Mouse (Mus musculus): ENCODE measurements around the gene Nos3. TPM values are rescaled to one million over a fixed set of nuclear protein-coding genes. Genes with fewer than 3 reads are reported as not detected.
"Not testable (repeated sequence)": the region's sequence is repeated elsewhere in the genome, so short reads cannot be mapped to it uniquely, and the experiment has no call there.

Nos3 gene
- total RNA-seq, 4 experiments from 2014 or later, result 21.4 to 26.9 (median 23.8) TPM

- DNase-seq (ENCODE audit: low spot score), result no peak
These were observed 10.2 kb downstream of the Nos3 start for GRCm38 (mm10) chr5:24374666-24375328.

- no peak for DNase-seq (ENCODE audit: low spot score)
These were observed 14.1 kb downstream of the Nos3 start for GRCm38 (mm10) chr5:24378700-24379099.

DNA sequence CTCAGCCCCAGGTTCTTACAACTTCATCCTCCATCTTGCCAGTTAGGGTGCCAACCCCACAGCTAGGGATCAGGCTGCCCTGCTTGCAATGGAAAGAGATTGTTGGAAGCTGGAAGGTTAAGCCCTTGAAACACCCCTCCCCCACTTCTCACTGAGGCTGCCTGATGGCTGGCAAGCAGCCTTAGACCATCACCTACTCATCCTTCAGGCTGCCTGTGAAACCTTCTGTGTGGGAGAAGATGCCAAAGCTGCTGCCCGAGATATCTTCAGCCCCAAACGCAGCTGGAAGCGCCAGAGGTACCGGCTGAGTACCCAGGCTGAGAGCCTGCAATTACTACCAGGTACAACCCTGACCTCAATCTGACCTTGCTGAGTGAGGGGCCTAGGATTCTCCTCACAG is 14.9 kb downstream of the Nos3 start:
- DNase-seq (ENCODE audit: low spot score), result no peak

DNA sequence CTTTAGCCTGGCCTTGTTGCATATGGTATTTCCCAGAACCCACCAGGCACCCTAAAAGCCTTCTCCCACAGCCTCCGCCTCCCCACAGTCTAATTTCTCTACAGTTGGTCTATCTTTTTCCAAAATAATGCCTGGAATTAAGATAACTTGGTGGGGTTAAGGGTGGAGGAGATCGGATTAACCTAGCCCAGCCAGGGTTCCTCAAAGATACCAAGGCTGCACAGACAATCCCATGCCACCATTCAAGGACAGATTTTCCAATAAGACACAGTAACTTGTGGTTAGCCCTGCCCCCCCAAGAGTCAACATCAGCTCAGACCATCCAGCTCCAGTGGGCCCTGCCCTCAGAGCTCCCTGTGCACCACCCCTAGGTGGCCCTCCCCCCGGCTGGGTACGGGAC is 15.9 kb downstream of the Nos3 start:
- no peak for DNase-seq (ENCODE audit: low spot score)

- no peak for DNase-seq (ENCODE audit: low spot score)
These were observed 16.9 kb downstream of the Nos3 start for GRCm38 (mm10) chr5:24381486-24381885.

DNA sequence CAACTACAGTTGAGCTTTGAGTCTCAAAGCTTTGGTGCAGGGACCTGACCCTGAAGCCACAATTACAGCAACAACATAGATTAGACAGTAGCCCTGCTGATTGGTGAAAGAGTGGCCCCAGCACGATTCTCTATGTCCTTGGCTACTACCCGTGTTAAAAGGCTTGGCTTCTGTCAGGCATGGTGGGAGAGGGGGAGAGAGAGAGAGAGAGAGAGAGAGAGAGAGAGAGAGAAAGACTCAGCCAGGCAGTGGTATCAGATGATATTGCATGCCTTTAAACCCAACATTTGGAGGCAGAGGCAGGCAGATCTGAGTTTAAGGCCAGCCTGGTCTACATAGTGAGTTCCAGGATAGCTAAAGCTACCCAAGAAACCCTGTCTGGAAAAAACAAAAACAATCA is 17.4 kb downstream of the Nos3 start:
- no peak for DNase-seq (ENCODE audit: low spot score)

DNA sequence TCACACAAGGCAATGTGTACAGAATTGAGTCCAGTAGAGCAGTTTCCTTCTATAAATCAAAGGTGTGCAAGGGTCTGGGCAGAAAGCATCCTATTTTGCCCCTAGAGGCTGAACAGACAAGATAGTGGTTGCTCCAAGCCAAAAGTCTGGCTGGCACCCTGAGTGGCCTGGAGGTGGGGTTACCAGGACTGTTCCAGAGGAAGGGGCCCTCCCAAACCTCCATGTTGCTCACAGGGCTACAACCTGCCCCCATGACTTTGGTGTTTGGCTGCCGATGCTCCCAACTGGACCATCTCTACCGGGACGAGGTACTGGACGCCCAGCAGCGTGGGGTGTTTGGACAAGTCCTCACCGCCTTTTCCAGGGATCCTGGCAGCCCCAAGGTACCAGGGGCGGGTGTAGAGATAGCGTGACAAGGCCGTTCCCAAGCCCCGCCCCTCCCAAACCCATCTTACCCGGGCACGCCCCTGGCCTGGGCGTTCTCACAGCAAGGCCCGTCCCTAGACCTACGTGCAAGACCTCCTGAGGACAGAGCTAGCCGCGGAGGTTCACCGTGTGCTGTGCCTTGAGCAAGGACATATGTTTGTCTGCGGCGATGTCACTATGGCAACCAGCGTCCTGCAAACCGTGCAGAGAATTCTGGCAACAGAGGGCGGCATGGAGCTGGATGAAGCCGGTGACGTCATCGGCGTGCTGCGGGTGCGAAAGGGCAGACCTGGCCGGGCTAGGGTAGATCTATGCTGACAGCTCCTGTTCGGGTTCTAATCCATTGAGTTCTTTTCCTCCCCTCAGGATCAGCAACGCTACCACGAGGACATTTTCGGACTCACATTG is 18.6 kb downstream of the Nos3 start:
- peak; percentile 87 for DNase-seq (ENCODE audit: low spot score)

GRCm38 (mm10) chr5:24384407-24384806 is 19.8 kb downstream of the Nos3 start:
- DNase-seq (ENCODE audit: low spot score), result peak; percentile 82

DNA sequence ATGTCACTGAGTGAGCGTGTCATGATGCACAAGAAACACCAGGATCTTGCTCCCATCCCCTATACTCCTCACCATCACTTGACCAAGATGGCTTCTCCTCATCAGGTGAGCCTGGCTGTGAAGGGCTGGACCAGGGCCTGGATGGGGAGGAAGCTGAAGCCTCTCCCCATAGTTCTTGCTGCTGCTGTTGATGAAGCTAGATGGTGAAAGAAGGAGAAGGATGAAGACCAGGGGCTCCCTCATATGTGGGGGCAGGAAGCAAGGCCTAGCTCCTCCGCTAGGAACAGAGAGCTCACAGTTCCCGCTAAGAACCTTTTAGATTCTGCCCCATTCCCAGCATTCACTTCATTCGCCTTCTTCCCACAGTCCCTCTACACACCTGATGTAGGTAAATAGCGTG is 20.8 kb downstream of the Nos3 start:
- no peak for DNase-seq (ENCODE audit: low spot score)

- no peak for DNase-seq (ENCODE audit: low spot score)
These were observed 21.4 kb downstream of the Nos3 start for GRCm38 (mm10) chr5:24385887-24386550.

DNA sequence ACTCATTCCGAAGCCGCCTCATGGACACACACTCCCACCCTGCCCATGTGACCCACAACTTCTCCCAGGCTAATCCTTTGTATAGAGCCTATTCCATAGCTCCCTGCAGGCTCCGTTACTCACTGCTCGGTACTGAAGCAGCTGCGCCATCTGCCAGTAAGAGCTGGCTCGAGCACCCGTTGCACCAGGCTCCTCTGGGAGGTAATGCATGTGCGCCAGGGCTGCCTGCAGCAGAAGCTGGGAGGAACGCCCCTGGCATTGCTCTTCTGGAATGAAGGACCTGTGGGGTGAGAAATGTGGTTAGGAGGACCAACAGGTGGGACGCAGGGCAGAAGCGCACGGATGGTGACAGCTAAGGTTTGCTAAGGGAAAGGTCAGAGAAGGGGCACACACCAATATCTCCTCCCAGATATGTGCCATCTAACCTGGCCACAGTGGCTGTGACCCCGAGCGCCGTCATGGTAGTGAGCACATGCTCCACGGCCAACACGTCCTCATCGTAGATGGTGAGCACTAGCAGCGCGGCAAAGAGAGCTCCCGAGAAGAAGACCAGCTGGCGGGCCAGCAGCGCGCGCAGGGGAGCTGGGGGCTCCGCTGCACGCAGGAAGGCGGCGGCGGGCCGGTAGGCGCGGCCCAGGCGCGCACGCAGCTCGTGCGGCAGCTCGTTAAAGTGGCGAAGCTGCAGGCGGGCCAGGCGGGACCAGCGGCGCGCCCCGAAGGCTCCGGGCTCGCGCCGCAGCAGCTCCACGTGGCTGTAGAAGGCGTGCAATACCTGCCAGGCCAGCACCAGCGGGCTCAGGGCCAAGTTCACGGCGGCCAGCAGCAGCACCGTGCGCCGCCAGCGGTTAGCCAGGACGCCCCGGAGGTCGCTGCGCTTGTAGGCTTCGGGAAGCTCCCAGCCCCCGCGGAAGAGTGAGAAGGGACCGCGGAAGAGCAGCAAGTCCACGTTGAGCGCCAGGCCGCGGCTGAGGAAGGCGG is 22.9 kb downstream of the Nos3 start:
- no peak for DNase-seq (ENCODE audit: low spot score)

DNA sequence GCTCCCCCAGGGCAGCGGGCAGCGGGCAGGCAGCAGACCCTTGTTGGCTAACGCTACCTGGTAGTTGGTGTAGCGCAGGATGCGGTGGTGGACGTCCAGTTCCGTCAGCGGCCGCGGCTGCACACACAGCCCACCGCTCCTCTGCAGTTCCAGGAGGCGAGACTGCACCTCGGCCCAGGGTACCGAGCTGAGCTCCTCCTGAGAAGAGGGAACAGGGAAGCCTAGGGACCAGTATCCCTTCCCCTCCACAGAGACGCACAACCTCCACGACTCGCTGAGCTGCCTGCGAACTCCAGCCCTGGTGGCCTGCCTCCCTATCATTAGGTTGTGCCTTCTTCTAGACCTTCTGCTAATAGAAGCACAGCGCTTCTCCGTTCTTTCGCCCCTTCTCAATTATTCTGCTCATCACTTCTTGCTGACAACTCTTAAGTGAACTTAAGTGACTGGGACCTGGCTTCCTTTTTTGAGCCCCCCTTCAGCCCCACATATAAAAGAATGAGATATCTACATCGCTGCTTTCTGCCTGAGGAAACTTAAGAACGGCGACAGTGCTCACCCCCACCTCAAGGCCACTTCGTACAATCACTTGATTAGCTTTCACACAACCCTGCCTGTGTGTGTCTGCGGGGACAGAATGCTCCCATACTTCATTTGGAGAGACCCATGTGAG is 23.8 kb downstream of the Nos3 start:
- no peak for DNase-seq (ENCODE audit: low spot score)

DNA sequence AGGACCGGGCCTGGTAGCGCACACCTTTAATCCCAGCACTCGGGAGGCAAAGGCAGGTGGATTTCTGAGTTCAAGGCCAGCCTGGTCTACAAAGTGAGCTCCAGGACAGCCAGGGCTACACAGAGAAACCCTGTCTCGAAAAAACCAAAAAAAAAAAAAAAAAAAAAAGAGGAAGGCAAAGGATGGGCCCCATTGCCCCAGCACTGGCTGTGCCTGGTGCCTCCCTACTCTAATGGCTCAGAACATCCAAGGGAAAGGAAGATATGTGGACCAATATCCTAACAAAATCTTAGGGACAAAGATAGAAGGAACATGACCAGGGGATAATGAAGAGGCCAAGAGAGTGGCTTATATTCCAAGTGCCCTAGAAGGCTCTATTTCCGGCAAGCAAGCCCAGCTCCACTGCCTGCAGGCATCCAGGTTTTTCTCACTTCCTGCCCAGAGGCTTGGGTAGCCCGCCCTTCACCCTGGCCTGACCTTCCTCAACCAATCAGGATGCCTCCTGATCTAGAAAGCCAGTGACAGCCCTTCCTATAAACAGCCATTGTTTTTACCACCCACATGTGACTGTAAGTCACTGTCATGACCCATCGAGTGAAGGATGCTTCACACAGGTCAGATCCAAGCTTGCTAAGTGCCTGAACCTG is 24.5 kb downstream of the Nos3 start:
- DNase-seq (ENCODE audit: low spot score), result no peak

- no peak for DNase-seq (ENCODE audit: low spot score)
These were observed 25.0 kb downstream of the Nos3 start for GRCm38 (mm10) chr5:24389658-24390020.

DNA sequence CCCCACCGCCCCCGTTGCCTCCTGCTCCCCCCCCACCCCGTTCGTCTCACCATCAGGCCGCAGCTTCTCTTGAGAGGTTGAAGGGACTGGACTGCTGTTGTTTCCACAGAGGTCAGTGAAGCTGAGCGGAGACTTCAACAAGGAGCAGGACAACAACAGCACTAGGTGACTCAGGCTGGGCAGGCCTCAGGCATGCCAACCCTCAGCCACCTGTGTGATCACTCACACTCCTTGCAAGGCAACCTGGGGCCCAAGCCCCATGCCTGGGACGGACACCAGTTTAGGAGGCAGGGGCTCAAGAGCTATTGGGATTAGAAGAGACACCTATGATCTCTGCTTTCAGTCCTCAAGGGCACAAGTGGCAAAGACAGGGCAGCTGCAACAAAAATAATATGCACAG is 27.3 kb downstream of the Nos3 start, which contains the start of gene Atg9b:
Gene Atg9b (minus strand): TSS at position 280 of the 400 bp plus-strand sequence.
- no peak for DNase-seq (ENCODE audit: low spot score)

DNA sequence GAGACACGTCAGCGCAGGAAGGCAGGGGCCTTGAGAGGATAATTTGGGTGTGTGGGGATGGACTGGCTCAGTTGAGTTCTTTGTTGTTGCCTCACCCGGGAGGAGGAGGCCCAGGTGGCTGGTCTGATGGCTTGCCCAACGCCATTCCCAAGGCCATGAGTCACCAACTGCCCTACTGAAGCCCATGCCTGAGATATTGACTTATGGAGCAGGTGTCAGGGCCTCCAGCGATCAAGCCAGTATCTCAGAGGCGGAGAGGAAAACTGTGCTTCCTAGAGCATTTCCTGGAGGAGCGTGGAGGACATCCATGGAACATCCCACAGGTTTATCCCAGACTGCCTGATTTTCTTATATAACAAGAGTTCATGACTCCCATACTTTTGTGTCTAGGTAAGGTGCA is 28.1 kb downstream of the Nos3 start:
- DNase-seq (ENCODE audit: low spot score), result no peak

GRCm38 (mm10) chr5:24393392-24393997 is 28.9 kb downstream of the Nos3 start, which contains the start of gene Abcb8:
Gene Abcb8, plus strand, starts transcription at chr5:24393663.
- peak; percentile 91 for DNase-seq (ENCODE audit: low spot score)

- peak; percentile 98 for DNase-seq (ENCODE audit: low spot score)
These were observed 29.7 kb downstream of the Nos3 start for GRCm38 (mm10) chr5:24394165-24394894.

DNA sequence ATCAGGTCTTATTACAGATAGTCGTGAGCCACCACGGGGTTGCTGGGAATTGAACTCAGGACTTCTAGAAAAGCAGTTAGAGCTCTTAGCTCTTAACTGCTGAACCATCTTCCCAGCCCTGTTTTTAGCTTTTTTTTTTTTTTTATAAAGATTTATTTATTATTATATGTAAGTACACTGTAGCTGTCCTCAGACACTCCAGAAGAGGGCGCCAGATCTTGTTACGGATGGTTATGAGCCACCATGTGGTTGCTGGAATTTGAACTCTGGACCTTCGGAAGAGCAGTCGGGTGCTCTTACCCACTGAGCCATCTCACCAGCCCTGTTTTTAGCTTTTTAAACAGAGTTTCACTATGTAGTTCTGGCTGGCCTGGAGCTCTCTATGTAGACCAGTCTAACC is 31.6 kb downstream of the Nos3 start:
- DNase-seq (ENCODE audit: low spot score), result not testable (repeated sequence)
